Mouse (Mus musculus) C2C12 (cell line): Measurements from ENCODE around the gene Zfp715. TPM values are rescaled to one million over a fixed set of nuclear protein-coding genes. Genes with fewer than 3 reads are reported as not detected.
"Not testable (repeated sequence)": the region's sequence is repeated elsewhere in the genome, so short reads cannot be mapped to it uniquely, and the experiment has no call there.

Experiments
- H3K27me3 ChIP-seq: one replicate; pipeline ENCODE4 v1.6.1; 2011; ENCODE audit not compliant: control insufficient read depth, insufficient read depth, insufficient read length
- H3K36me3 ChIP-seq: one replicate; pipeline ENCODE4 v1.6.1; 2011; ENCODE audit not compliant: control insufficient read depth, insufficient read depth
- H3K4me3 ChIP-seq: one replicate; pipeline ENCODE4 v1.5.1; 2011; ENCODE audit warnings: mild to moderate bottlenecking, control low read depth; ENCODE audit not compliant: poor library complexity, insufficient read depth, severe bottlenecking
- H3K79me2 ChIP-seq: one replicate; pipeline ENCODE4 v1.6.1; 2011; ENCODE audit not compliant: control insufficient read depth, insufficient read depth
- H3K79me3 ChIP-seq: one replicate; pipeline ENCODE4 v1.6.1; 2011; ENCODE audit warnings: low read depth, control low read depth
- H3ac ChIP-seq: one replicate; pipeline ENCODE3; 2011; ENCODE audit warnings: low read depth; ENCODE audit not compliant: control insufficient read depth, insufficient read length
- CEBPB ChIP-seq: IDR thresholded peaks from one replicate; pipeline ENCODE4 v1.6.1; 2011; ENCODE audit warnings: low read depth, mild to moderate bottlenecking, control low read depth, moderate library complexity
- CTCF ChIP-seq: IDR thresholded peaks from one replicate; pipeline ENCODE4 v1.5.1; 2011; ENCODE audit not compliant: control insufficient read depth, insufficient read depth, insufficient read length
- FOSL1 ChIP-seq: IDR thresholded peaks from one replicate; pipeline ENCODE4 v1.8.0; 2011; ENCODE audit warnings: mild to moderate bottlenecking, low read length; ENCODE audit not compliant: poor library complexity, insufficient read depth, severe bottlenecking
- MAX ChIP-seq: IDR thresholded peaks from one replicate; pipeline ENCODE4 v1.6.1; 2011; ENCODE audit warnings: mild to moderate bottlenecking, control low read depth
- MYOD1 ChIP-seq: IDR thresholded peaks from one replicate; pipeline ENCODE4 v1.6.1; 2011; ENCODE audit warnings: low read depth; ENCODE audit not compliant: control insufficient read depth, insufficient read length
- MYOG ChIP-seq: IDR thresholded peaks from one replicate; pipeline ENCODE4 v1.6.1; 2011; ENCODE audit not compliant: control insufficient read depth, insufficient read length; ENCODE audit errors: extremely low read depth
- USF1 ChIP-seq: IDR thresholded peaks from one replicate; pipeline ENCODE4 v1.6.1; 2011; ENCODE audit warnings: low read depth, mild to moderate bottlenecking, control low read depth, moderate library complexity
- polyA plus RNA-seq: library from polyadenylated mRNA; unstranded; fragments of >200 nt; fragmentation: generic; extraction: Trizol; gene quantifications from one replicate; pipeline ENCODE4 v1.2.1, GENCODE M21; 2012; ENCODE audit warnings: missing spikeins

The Zfp715 gene
- polyA plus RNA-seq, 1 experiment = 2.5 TPM

GRCm38 (mm10) chr7:43353758-43354157 lies 40.7 kb upstream of the Zfp715 start:
- no peak overlapping the region for H3ac ChIP-seq
- H3K4me3 ChIP-seq = no peak overlapping the region
- no peaks in the 10 kb centered on the region for H3K79me2 ChIP-seq
- H3K79me3 ChIP-seq = no peaks in the 10 kb centered on the region
- TF ChIP-seq MYOG (no peak), MAX (no peak), CEBPB (no peak)
- no peaks in the 10 kb centered on the region for H3K27me3 ChIP-seq
- H3K36me3 ChIP-seq = no peaks in the 10 kb centered on the region

- H3ac ChIP-seq = no peak overlapping the region
- no peaks in the 10 kb centered on the region for H3K27me3 ChIP-seq
- no peaks in the 10 kb centered on the region for H3K36me3 ChIP-seq
- no peaks in the 10 kb centered on the region for H3K79me3 ChIP-seq
- no peaks in the 10 kb centered on the region for H3K79me2 ChIP-seq
- TF ChIP-seq MAX (no peak), MYOD1 (no peak), CTCF (no peak), MYOG (no peak), USF1 (no peak), CEBPB (no peak), FOSL1 (no peak)
- H3K4me3 ChIP-seq = no peak overlapping the region
These were observed 40.0 kb upstream of the Zfp715 start for GRCm38 (mm10) chr7:43353118-43353517.

GRCm38 (mm10) chr7:43351154-43351553 lies 38.1 kb upstream of the Zfp715 start, which contains the start of gene Siglecf:
Siglecf (plus strand) TSS chr7:43351341.
- H3K36me3 ChIP-seq = no peaks in the 10 kb centered on the region
- no peaks in the 10 kb centered on the region for H3K79me3 ChIP-seq
- H3ac ChIP-seq = no peak within 1 kb of the TSS
- H3K4me3 ChIP-seq = no peak within 1 kb of the TSS
- no peaks in the 10 kb centered on the region for H3K79me2 ChIP-seq
- TF ChIP-seq USF1 (no peak), MYOD1 (no peak), CEBPB (no peak), MAX (no peak), FOSL1 (no peak)
- H3K27me3 ChIP-seq = no peaks in the 10 kb centered on the region

GRCm38 (mm10) chr7:43349623-43350022 lies 36.5 kb upstream of the Zfp715 start:
- not testable (repeated sequence) for H3K79me3 ChIP-seq, H3K27me3 ChIP-seq, H3K36me3 ChIP-seq, H3K4me3 ChIP-seq, H3ac ChIP-seq, H3K79me2 ChIP-seq

GRCm38 (mm10) chr7:43346571-43346970 lies 33.5 kb upstream of the Zfp715 start:
- Histone ChIP-seq H3K79me2 (no peaks in the 10 kb centered on the region), H3K36me3 (no peaks in the 10 kb centered on the region), H3K4me3 (no peak overlapping the region), H3K79me3 (no peaks in the 10 kb centered on the region), H3ac (no peak overlapping the region), H3K27me3 (no peaks in the 10 kb centered on the region)
- no peak for TF ChIP-seq USF1
- TF ChIP-seq FOSL1 = no peak
- no peak for TF ChIP-seq CEBPB
- TF ChIP-seq MAX = no peak
- TF ChIP-seq MYOG = no peak
- TF ChIP-seq CTCF = no peak
- no peak for TF ChIP-seq MYOD1

- TF ChIP-seq CEBPB (no peak), USF1 (no peak), MYOG (no peak), MYOD1 (no peak), MAX (no peak), FOSL1 (no peak), CTCF (no peak)
These were observed 33.1 kb upstream of the Zfp715 start for GRCm38 (mm10) chr7:43346148-43346547.

More at GRCm38 (mm10) chr7:43346148-43346547, 33.1 kb upstream of the Zfp715 start:
- H3ac ChIP-seq = no peak overlapping the region
- no peak overlapping the region for H3K4me3 ChIP-seq
- no peaks in the 10 kb centered on the region for H3K79me2 ChIP-seq
- H3K36me3 ChIP-seq = no peaks in the 10 kb centered on the region
- H3K27me3 ChIP-seq = no peaks in the 10 kb centered on the region
- no peaks in the 10 kb centered on the region for H3K79me3 ChIP-seq
